Mouse (Mus musculus) retina, postnatal 7 days (tissue): ENCODE measurements at regions not wholly inside any gene's neighbourhood (a gene's known extent, or its start where the extent isn't known, plus 50 kb on each side); places are given as distances from the start of the nearest gene placed in this dataset.

Experiments
- DNase-seq: peaks from one replicate; pipeline ENCODE4 v3.0.0-alpha.2; 2012; ENCODE audit warnings: low read depth, low spot score

DNA sequence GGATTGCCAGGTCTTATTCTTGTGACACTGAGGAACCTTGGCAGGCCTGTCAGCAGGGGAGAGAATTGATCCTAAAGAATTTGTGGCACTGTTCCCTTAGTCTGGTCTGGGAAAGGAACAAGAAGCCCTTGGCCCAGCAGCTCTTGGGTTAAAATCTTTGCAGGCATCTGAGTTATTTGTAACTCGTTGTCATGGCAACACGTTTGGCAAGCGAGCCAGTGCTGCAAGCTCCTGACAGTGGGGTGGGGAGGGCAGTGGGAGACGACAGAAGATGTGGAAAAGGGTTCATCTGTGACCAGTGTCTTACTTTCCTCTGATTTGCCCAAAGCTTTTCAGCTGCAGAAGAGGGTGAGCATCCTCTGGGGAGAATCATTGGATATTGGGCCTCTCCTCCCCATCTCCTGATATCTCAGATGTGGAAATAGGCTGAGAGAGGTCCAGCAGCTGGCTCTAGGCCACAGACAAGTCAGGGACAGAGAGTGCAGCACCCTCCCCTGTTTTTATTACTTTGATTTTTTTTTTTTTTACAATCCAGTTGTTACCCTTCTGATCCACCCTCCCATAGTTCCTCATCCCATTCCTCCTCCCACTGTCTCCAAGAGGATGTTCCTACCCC lies 92.4 kb upstream of the Huwe1 start:
- peak; percentile 0 for DNase-seq
